Mouse (Mus musculus): Measurements from ENCODE around the gene Clgn. TPM values are rescaled to one million over a fixed set of nuclear protein-coding genes. Genes with fewer than 3 reads are reported as not detected.

The Clgn gene
- polyA plus RNA-seq, 1 experiment = not detected

DNA sequence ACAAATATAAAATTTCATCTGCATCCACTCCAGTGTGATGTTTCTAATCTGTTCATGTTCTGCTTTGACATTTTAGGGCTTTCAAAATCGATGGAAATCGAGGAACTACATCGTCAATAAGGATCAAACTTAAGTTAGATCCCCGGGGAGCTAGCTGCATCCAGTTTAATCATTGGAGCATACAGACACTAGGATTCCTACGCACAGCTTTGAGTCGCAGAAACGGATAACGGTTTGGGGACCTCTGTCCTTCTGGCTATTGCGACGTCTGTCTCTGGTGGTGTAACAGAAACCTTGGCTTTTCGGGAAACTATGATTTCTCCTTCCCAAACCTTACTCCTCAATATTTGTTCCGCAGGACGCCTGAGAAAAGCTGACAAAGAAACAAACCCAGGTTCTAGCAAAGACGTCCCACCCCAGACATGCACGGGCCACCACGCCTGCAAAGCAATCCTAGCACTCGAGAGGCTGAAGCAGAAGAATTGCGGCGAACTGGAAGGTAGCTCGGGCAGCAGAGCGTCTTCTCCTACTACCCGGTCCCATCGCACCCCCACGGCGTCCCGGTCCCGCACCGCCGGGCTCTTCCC, 52.1 kb downstream of the Clgn start:
- no peak for DNase-seq
- H3K4me3 ChIP-seq (replicated peaks; ENCODE audit: extremely low read depth, low read depth, low read length) = peak overlapping the region; percentile 90
- no peaks in the 10 kb centered on the region; the same call in 1 of the 2 replicates for H3K4me1 ChIP-seq (ENCODE audit: control insufficient read depth, insufficient read depth, low read length)
- TF ChIP-seq CTCF (IDR thresholded peaks at IDR 0.05; ENCODE audit: insufficient read depth, low read length) (no peak), POLR2A (IDR thresholded peaks at IDR 0.05; ENCODE audit: borderline replicate concordance, extremely low read depth, low read depth, low read length) (no peak)
- 2% methylated on average over 29 of the region's 29 CpGs for WGBS

DNA sequence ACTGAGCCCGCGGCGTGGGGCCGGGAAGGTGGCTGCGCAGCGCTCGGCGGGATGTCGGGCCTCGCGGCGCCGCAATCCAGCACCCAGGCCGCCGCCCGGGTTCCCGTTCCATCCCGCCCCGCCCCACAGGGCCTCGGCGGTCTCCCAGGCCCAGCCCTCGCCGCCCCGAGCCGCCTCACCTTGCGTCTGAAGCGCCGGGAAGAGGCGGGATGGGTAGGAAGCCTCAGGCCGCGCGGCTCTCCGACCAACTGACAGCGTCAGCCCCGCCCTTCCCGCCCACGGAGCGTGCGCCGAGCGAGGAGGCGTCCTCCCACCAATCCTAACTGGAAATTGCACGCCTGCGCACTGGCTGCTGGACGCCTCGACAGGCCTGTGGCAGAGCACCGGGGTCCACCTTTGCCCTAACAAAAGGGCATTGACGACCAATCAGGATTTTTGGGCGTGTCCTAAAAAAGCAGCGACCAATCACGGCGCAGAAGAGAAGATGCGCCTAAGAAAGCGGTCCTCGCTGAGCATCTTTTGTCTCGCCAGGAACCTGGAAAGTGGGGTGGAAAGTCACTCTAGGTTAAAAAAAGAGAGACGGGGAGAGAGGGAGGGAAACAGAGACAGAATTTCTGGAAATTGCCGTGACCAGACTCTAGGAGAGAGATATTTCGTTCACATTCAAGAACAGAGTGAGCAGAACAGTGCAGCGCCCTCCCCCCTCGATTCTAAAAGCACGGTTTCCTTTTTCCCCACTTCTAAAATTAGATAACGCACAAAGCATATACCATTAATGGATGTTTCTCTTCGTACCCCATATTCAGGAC, 52.8 kb downstream of the Clgn start:
- no peaks in the 10 kb centered on the region; the same call in 1 of the 2 replicates for H3K4me1 ChIP-seq (ENCODE audit: control insufficient read depth, insufficient read depth, low read length)
- peak overlapping the region; percentile 90 for H3K4me3 ChIP-seq (replicated peaks; ENCODE audit: extremely low read depth, low read depth, low read length)
- DNase-seq = peak; percentile 93
- TF ChIP-seq CTCF (IDR thresholded peaks at IDR 0.05; ENCODE audit: insufficient read depth, low read length) = no peak
- TF ChIP-seq POLR2A (IDR thresholded peaks at IDR 0.05; ENCODE audit: borderline replicate concordance, extremely low read depth, low read depth, low read length) = no peak; the same call in 1 of the 2 replicates
- WGBS = under 1% methylated on average over 64 of the region's 64 CpGs

DNA sequence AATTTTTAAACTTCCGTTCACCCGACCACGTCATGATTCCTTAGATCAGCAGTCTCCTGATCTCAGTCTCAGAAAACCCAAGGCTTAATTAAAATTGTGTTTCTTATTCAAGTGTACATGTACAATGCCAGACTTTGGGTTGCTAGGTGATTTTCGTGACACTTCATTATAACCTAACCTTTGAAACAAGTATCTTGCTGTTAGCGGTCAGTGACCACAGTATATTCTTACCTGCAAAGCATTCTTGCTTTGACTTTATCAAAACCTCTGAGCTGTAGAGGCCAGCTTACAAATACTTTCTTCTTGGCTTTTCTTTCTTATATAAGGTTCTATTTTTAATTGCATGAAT, 53.4 kb downstream of the Clgn start:
- WGBS = 32% methylated on average over 5 of the region's 5 CpGs
- no peak for TF ChIP-seq POLR2A (IDR thresholded peaks at IDR 0.05; ENCODE audit: borderline replicate concordance, extremely low read depth, low read depth, low read length)
- no peak for TF ChIP-seq CTCF (IDR thresholded peaks at IDR 0.05; ENCODE audit: insufficient read depth, low read length)
- Histone ChIP-seq H3K4me3 (replicated peaks; ENCODE audit: extremely low read depth, low read depth, low read length) (no peak overlapping the region), H3K4me1 (ENCODE audit: control insufficient read depth, insufficient read depth, low read length) (no peaks in the 10 kb centered on the region; the same call in 1 of the 2 replicates)
- no peak for DNase-seq

DNA sequence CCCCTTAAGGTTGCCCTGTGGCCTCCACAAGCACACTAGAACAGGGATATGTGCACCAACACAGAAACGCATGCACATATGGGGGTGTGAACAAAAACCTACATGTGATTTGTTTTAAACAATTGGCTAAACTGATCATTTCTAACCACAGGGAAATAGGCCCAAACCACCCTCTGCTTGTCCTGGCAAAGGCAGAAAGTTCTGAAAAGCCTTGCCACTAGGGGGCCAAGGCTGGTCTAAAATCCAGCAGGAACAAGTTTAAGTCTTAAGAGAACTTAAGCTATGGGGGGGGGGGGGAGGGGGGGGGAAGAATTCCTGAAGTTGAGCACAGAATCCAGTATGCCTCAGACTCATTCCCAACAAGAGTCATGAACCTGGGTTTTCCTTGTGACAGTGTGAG, 60.3 kb downstream of the Clgn start:
- Histone ChIP-seq H3K4me3 (replicated peaks; ENCODE audit: extremely low read depth, low read depth, low read length) (no peak overlapping the region), H3K4me1 (ENCODE audit: control insufficient read depth, insufficient read depth, low read length) (no peaks in the 10 kb centered on the region)
- WGBS = 75% methylated on average over 1 of the region's 1 CpGs
- no peak for DNase-seq
- peak; percentile 31; the same call in 1 of the 2 replicates for TF ChIP-seq CTCF (IDR thresholded peaks at IDR 0.05; ENCODE audit: insufficient read depth, low read length)
- TF ChIP-seq POLR2A (IDR thresholded peaks at IDR 0.05; ENCODE audit: borderline replicate concordance, extremely low read depth, low read depth, low read length) = no peak

DNA sequence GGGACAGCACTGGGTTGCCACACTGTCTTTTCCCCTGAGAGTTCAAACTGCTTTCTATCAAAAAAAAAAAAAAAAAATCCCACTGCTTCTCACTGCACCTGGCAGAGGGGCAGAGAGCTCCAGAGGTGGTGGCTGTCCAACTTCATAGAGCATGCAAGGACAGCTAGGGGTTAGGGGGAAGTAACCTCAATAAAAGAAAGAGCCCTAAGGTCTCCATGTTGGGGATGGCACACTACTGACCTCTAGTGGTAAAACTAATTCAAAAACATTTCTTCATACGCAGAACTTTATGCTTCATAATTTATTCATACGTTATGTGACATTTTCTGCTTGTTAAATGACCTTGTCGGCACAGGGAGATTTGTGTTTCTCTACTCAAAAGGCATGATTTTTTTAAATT, 61.4 kb downstream of the Clgn start:
- Histone ChIP-seq H3K4me3 (replicated peaks; ENCODE audit: extremely low read depth, low read depth, low read length) (no peak overlapping the region), H3K4me1 (ENCODE audit: control insufficient read depth, insufficient read depth, low read length) (no peaks in the 10 kb centered on the region)
- WGBS = 11% methylated on average over 3 of the region's 3 CpGs
- TF ChIP-seq POLR2A (IDR thresholded peaks at IDR 0.05; ENCODE audit: borderline replicate concordance, extremely low read depth, low read depth, low read length) (no peak), CTCF (IDR thresholded peaks at IDR 0.05; ENCODE audit: insufficient read depth, low read length) (peak; percentile 34; the same call in 1 of the 2 replicates)
- DNase-seq = no peak

DNA sequence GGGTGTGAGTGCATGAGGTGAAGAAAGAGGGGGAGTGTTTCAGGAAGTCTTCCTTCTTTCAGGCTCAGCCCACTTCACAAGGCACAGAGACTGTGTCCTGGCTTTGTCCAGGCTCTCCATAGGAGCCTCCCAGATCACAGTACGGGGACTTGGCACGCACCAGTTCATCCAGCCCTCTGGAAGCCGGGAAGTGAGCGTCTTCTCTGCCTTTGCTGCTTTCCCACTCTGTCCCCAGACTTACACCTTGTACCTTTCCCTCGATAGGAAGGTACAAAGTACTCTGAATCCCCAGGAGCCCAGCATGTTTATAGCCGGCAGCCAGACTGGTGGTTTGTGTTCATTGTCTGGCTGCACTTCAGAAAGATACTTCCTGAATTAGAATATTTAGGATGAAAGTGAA, 67.5 kb downstream of the Clgn start:
- Histone ChIP-seq H3K4me1 (ENCODE audit: control insufficient read depth, insufficient read depth, low read length) (no peaks in the 10 kb centered on the region), H3K4me3 (replicated peaks; ENCODE audit: extremely low read depth, low read depth, low read length) (no peak overlapping the region)
- TF ChIP-seq CTCF (IDR thresholded peaks at IDR 0.05; ENCODE audit: insufficient read depth, low read length) = no peak
- no peak for TF ChIP-seq POLR2A (IDR thresholded peaks at IDR 0.05; ENCODE audit: borderline replicate concordance, extremely low read depth, low read depth, low read length)
- DNase-seq = no peak
- 49% methylated on average over 6 of the region's 6 CpGs for WGBS

DNA sequence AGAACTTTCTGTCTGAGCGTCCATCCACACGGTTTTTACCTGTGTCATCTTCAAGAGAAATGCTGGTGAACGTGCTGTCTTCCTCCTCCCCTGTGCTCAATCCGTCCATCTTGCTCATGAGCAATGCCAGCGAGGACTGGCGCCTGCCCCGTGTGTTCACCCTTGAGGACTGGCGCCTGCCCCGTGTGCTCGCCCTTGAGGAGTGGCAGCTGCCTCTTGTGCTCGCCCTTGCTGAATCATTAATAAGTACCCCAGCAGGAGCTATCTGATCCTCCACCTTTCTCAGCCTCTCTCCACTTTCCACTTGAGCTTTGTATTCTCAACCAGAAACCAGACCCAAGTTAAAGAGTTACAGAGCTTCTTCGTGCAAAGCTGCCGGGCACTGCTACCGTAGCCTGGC, 68.6 kb downstream of the Clgn start, which contains the start of gene Scoc:
Scoc (minus strand) TSS at position 170 of the 400 bp plus-strand sequence.
- DNase-seq = no peak
- 64% methylated on average over 14 of the region's 14 CpGs for WGBS
- Histone ChIP-seq H3K4me1 (ENCODE audit: control insufficient read depth, insufficient read depth, low read length) (no peaks in the 10 kb centered on the region), H3K4me3 (replicated peaks; ENCODE audit: extremely low read depth, low read depth, low read length) (no peak within 1 kb of the TSS)
- TF ChIP-seq CTCF (IDR thresholded peaks at IDR 0.05; ENCODE audit: insufficient read depth, low read length) (no peak), POLR2A (IDR thresholded peaks at IDR 0.05; ENCODE audit: borderline replicate concordance, extremely low read depth, low read depth, low read length) (no peak)

DNA sequence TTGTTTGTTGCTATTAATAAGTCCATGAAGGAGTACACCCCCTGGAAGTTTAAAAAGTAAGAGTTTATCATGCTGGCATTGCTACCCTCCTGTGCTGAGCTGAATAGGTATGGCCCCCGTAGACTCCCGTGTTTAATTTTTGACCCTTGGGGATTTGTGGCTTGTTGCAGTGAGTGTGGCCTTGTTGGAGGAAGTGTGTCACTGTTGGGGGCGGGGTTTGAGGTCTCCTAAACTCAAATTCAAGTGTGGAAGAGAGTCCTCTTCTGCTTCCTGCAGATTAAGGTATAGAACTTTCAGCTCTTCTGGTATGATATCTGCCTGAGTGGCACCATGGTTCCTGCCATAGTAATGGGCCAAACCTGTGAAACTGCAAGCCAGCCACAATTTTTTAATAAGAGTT, 69.9 kb downstream of the Clgn start:
- no peak for DNase-seq
- no peak overlapping the region for H3K4me3 ChIP-seq (replicated peaks; ENCODE audit: extremely low read depth, low read depth, low read length)
- 67% methylated on average over 3 of the region's 3 CpGs for WGBS
- H3K4me1 ChIP-seq (ENCODE audit: control insufficient read depth, insufficient read depth, low read length) = no peaks in the 10 kb centered on the region
- TF ChIP-seq CTCF (IDR thresholded peaks at IDR 0.05; ENCODE audit: insufficient read depth, low read length) = no peak
- TF ChIP-seq POLR2A (IDR thresholded peaks at IDR 0.05; ENCODE audit: borderline replicate concordance, extremely low read depth, low read depth, low read length) = no peak

Other genes starting within 250 kb of the Clgn start
- gene Tbc1d9, start 224.5 kb upstream of the Clgn start, polyA plus RNA-seq (2012; rRNA removed) = 21.9 and 22.7 TPM in 2 replicates
- 0.67 and 1.4 TPM in 2 replicates for gene Gm10645, start 223.7 kb upstream of the Clgn start, polyA plus RNA-seq (2012; rRNA removed)
- 2.1 and 179 TPM in 2 replicates for gene Ucp1, start 99.5 kb upstream of the Clgn start, polyA plus RNA-seq (2012; rRNA removed)
- gene Elmod2, start 57.4 kb upstream of the Clgn start, polyA plus RNA-seq (2012; rRNA removed) = 1.9 and 3.7 TPM in 2 replicates
- gene Mgat4d, start 41.4 kb upstream of the Clgn start, polyA plus RNA-seq (2012; rRNA removed) = not detected in 2 replicates
- gene Scoc, start 68.5 kb downstream of the Clgn start, polyA plus RNA-seq (2012; rRNA removed) = 9.7 and 12.6 TPM in 2 replicates
- gene Olfr370, start 145.9 kb downstream of the Clgn start, polyA plus RNA-seq (2012; rRNA removed) = not detected in 2 replicates
- 269 and 286 TPM in 2 replicates for gene Ndufb7, start 176.8 kb downstream of the Clgn start, polyA plus RNA-seq (2012; rRNA removed)
- 416 and 565 TPM in 2 replicates for gene Tecr, start 218.1 kb downstream of the Clgn start, polyA plus RNA-seq (2012; rRNA removed)
- gene Dnajb1, start 218.3 kb downstream of the Clgn start, polyA plus RNA-seq (2012; rRNA removed) = 23.5 and 26.4 TPM in 2 replicates